Mouse (Mus musculus): ENCODE measurements around the gene Ros1. TPM values are rescaled to one million over a fixed set of nuclear protein-coding genes. Genes with fewer than 3 reads are reported as not detected.

The Ros1 gene
- not detected in 2 replicates for total RNA-seq (2014; rRNA removed)
- polyA plus RNA-seq (2015; fragmentation: Nextera tagmentation; extraction: Ambion mirVana): not detected in 2 replicates

GRCm38 (mm10) chr10:52194957-52195852, at the start of gene Ros1:
Gene Ros1, minus strand, starts transcription at chr10:52195244.
- Histone ChIP-seq H3K9ac (replicated peaks; ENCODE audit: low read length) (no peak within 1 kb of the TSS), H3K4me3 (ENCODE audit: low read length) (no peak within 1 kb of the TSS), H3K36me3 (ENCODE audit: insufficient read depth, low read length) (no peaks in the 10 kb centered on the region), H3K27ac (no peak within 1 kb of the TSS), H3K27me3 (ENCODE audit: insufficient read depth, low read length) (no peaks in the 10 kb centered on the region), H3K4me2 (ENCODE audit: low read depth, low read length) (no peak within 1 kb of the TSS), H3K4me1 (ENCODE audit: insufficient read depth, low read length) (no peaks in the 10 kb centered on the region), H3K9me3 (ENCODE audit: low read length) (no peaks in the 10 kb centered on the region)
- WGBS: 85% methylated on average over 7 of the region's 7 CpGs
- no peak for ATAC-seq
- no peak for TF ChIP-seq CTCF (IDR thresholded peaks at IDR 0.05; ENCODE audit: low read depth)
- no peak for DNase-seq (ENCODE audit: low spot score)

- Histone ChIP-seq H3K4me2 (ENCODE audit: low read depth, low read length) (no peak overlapping the region), H3K4me1 (ENCODE audit: insufficient read depth, low read length) (no peaks in the 10 kb centered on the region), H3K27ac (peak overlapping the region; percentile 27; the same call in 1 of the 2 replicates), H3K27me3 (ENCODE audit: insufficient read depth, low read length) (no peaks in the 10 kb centered on the region), H3K36me3 (ENCODE audit: insufficient read depth, low read length) (no peaks in the 10 kb centered on the region), H3K9ac (replicated peaks; ENCODE audit: low read length) (no peak overlapping the region), H3K4me3 (ENCODE audit: low read length) (no peak overlapping the region), H3K9me3 (ENCODE audit: low read length) (no peaks in the 10 kb centered on the region)
- DNase-seq (ENCODE audit: low spot score) (peak; percentile 4), ATAC-seq (no peak)
- WGBS: 27% methylated on average over 7 of the region's 7 CpGs
- TF ChIP-seq CTCF (IDR thresholded peaks at IDR 0.05; ENCODE audit: low read depth): no peak
These were observed 47.8 kb upstream of the Ros1 start for GRCm38 (mm10) chr10:52242680-52243323.

- Histone ChIP-seq H3K27me3 (ENCODE audit: insufficient read depth, low read length) (no peaks in the 10 kb centered on the region), H3K4me1 (ENCODE audit: insufficient read depth, low read length) (no peaks in the 10 kb centered on the region), H3K4me2 (ENCODE audit: low read depth, low read length) (no peak overlapping the region), H3K27ac (0 out of 2 replicates have a peak overlapping the region, but pooled peaks have one; percentile 27), H3K4me3 (ENCODE audit: low read length) (no peak overlapping the region), H3K36me3 (ENCODE audit: insufficient read depth, low read length) (no peaks in the 10 kb centered on the region), H3K9me3 (ENCODE audit: low read length) (no peaks in the 10 kb centered on the region), H3K9ac (replicated peaks; ENCODE audit: low read length) (no peak overlapping the region)
- DNase-seq (ENCODE audit: low spot score) (no peak), ATAC-seq (no peak)
- 88% methylated on average over 5 of the region's 5 CpGs for WGBS
- TF ChIP-seq CTCF (IDR thresholded peaks at IDR 0.05; ENCODE audit: low read depth): no peak
These were observed 47.0 kb upstream of the Ros1 start for GRCm38 (mm10) chr10:52242015-52242414.

- no peaks in the 10 kb centered on the region for H3K9me3 ChIP-seq (ENCODE audit: low read length)
- WGBS: 85% methylated on average over 5 of the region's 5 CpGs
- H3K9ac ChIP-seq (replicated peaks; ENCODE audit: low read length): no peak overlapping the region
- no peak for TF ChIP-seq CTCF (IDR thresholded peaks at IDR 0.05; ENCODE audit: low read depth)
- H3K4me1 ChIP-seq (ENCODE audit: insufficient read depth, low read length): no peaks in the 10 kb centered on the region
- H3K4me3 ChIP-seq (ENCODE audit: low read length): peak overlapping the region; percentile 92; the same call in 1 of the 2 replicates
- peak overlapping the region; percentile 88 for H3K4me2 ChIP-seq (ENCODE audit: low read depth, low read length)
- H3K36me3 ChIP-seq (ENCODE audit: insufficient read depth, low read length): no peaks in the 10 kb centered on the region
- no peaks in the 10 kb centered on the region for H3K27me3 ChIP-seq (ENCODE audit: insufficient read depth, low read length)
- H3K27ac ChIP-seq: no peak overlapping the region
- DNase-seq (ENCODE audit: low spot score) (no peak), ATAC-seq (no peak)
These were observed 40.4 kb upstream of the Ros1 start for GRCm38 (mm10) chr10:52235461-52235860.

- H3K36me3 ChIP-seq (ENCODE audit: insufficient read depth, low read length): no peaks in the 10 kb centered on the region
- no peak overlapping the region for H3K27ac ChIP-seq
- DNase-seq (ENCODE audit: low spot score) (peak; percentile 8), ATAC-seq (no peak)
- H3K9me3 ChIP-seq (ENCODE audit: low read length): no peaks in the 10 kb centered on the region
- TF ChIP-seq CTCF (IDR thresholded peaks at IDR 0.05; ENCODE audit: low read depth): no peak
- H3K27me3 ChIP-seq (ENCODE audit: insufficient read depth, low read length): no peaks in the 10 kb centered on the region
- 6% methylated on average over 7 of the region's 7 CpGs for WGBS
- H3K4me1 ChIP-seq (ENCODE audit: insufficient read depth, low read length): no peaks in the 10 kb centered on the region
- H3K9ac ChIP-seq (replicated peaks; ENCODE audit: low read length): peak overlapping the region; percentile 86
- peak overlapping the region; percentile 92 for H3K4me3 ChIP-seq (ENCODE audit: low read length)
- peak overlapping the region; percentile 88 for H3K4me2 ChIP-seq (ENCODE audit: low read depth, low read length)
These were observed 39.6 kb upstream of the Ros1 start for GRCm38 (mm10) chr10:52234654-52234981.

GRCm38 (mm10) chr10:52233969-52234653, 39.1 kb upstream of the Ros1 start:
- peak; percentile 62 for ATAC-seq
- WGBS: under 1% methylated on average over 40 of the region's 40 CpGs
- no peaks in the 10 kb centered on the region for H3K4me1 ChIP-seq (ENCODE audit: insufficient read depth, low read length)

More at GRCm38 (mm10) chr10:52233969-52234653, 39.1 kb upstream of the Ros1 start:
- Histone ChIP-seq H3K4me3 (ENCODE audit: low read length) (peak overlapping the region; percentile 92), H3K9me3 (ENCODE audit: low read length) (no peaks in the 10 kb centered on the region), H3K27ac (peak overlapping the region; percentile 71), H3K9ac (replicated peaks; ENCODE audit: low read length) (peak overlapping the region; percentile 86), H3K4me2 (ENCODE audit: low read depth, low read length) (peak overlapping the region; percentile 88), H3K36me3 (ENCODE audit: insufficient read depth, low read length) (no peaks in the 10 kb centered on the region), H3K27me3 (ENCODE audit: insufficient read depth, low read length) (no peaks in the 10 kb centered on the region)
- TF ChIP-seq CTCF (IDR thresholded peaks at IDR 0.05; ENCODE audit: low read depth): no peak
- peak; percentile 37 for DNase-seq (ENCODE audit: low spot score)

All from hindbrain, postnatal 0 days (tissue).